Mouse (Mus musculus) intestine, embryonic 14.5 days (tissue): Measurements from ENCODE around the gene Gm8857. TPM values are rescaled to one million over a fixed set of nuclear protein-coding genes. Genes with fewer than 3 reads are reported as not detected.
"Not testable (repeated sequence)": the region's sequence is repeated elsewhere in the genome, so short reads cannot be mapped to it uniquely, and the experiment has no call there.

Source experiments
- ATAC-seq: fragments of 200-750 bp; cut with Nextera tagmentation; replicated peaks from 2 replicates; pipeline ENCODE4 v1.8.0; 2017; ENCODE audit warnings: low read depth, moderate number of reproducible peaks, moderate TSS enrichment, moderate library complexity; ENCODE audit not compliant: low FRiP score, low TSS enrichment
- DNase-seq: peaks from one replicate; pipeline ENCODE4 v3.0.0-alpha.2; 2018; ENCODE audit warnings: low spot score
- H3K27ac ChIP-seq: fragments of 300-500 bp; sonication (generic); 2 replicates; pipeline ENCODE4 v1.5.1; 2014; ENCODE audit warnings: low read depth, mild to moderate bottlenecking, control low read depth
- H3K27me3 ChIP-seq: fragments of 300-500 bp; sonication (generic); replicated peaks from 2 replicates; pipeline ENCODE4 v1.6.1; 2014; ENCODE audit warnings: low read length, control low read depth; ENCODE audit not compliant: control insufficient read depth, insufficient read depth
- H3K36me3 ChIP-seq: fragments of 300-500 bp; sonication (generic); 2 replicates; pipeline ENCODE4 v1.6.1; 2014; ENCODE audit warnings: low read length, control low read depth; ENCODE audit not compliant: control insufficient read depth, insufficient read depth
- H3K4me1 ChIP-seq: fragments of 300-500 bp; sonication (generic); replicated peaks from 2 replicates; pipeline ENCODE4 v1.6.1; 2014; ENCODE audit warnings: low read length, control low read depth, mixed read lengths; ENCODE audit not compliant: control insufficient read depth, insufficient read depth
- H3K4me2 ChIP-seq: fragments of 300-500 bp; sonication (generic); 2 replicates; pipeline ENCODE4 v1.6.1; 2014; ENCODE audit warnings: low read length
- H3K4me3 ChIP-seq: fragments of 300-500 bp; sonication (generic); 2 replicates; pipeline ENCODE4 v1.5.1; 2014; ENCODE audit warnings: low read depth, low read length, control low read depth, mixed read lengths
- H3K9ac ChIP-seq: fragments of 300-500 bp; sonication (generic); 2 replicates; pipeline ENCODE4 v1.6.1; 2014; ENCODE audit warnings: mild to moderate bottlenecking, low read length
- H3K9me3 ChIP-seq: fragments of 300-500 bp; sonication (generic); 2 replicates; pipeline ENCODE4 v1.6.1; 2016; ENCODE audit warnings: low read length, control low read depth; ENCODE audit not compliant: control insufficient read depth
- WGBS: fragments of 180-500 bp; shearing (Covaris S2); extraction: QIAGEN DNeasy Blood & Tissue Kit; methylation state at CpG from one replicate; pipeline ENCODE4 v1.1.7; 2014; 5-methylcytosine and 5-hydroxymethylcytosine counted together
- polyA plus RNA-seq: library from polyadenylated mRNA; unstranded; fragments of >200 nt; fragmentation: Nextera tagmentation; extraction: Ambion mirVana; gene quantifications from 2 replicates; pipeline ENCODE4 v1.2.1, GENCODE M21; 2014

The Gm8857 gene
- polyA plus RNA-seq: not detected in 2 replicates

DNA sequence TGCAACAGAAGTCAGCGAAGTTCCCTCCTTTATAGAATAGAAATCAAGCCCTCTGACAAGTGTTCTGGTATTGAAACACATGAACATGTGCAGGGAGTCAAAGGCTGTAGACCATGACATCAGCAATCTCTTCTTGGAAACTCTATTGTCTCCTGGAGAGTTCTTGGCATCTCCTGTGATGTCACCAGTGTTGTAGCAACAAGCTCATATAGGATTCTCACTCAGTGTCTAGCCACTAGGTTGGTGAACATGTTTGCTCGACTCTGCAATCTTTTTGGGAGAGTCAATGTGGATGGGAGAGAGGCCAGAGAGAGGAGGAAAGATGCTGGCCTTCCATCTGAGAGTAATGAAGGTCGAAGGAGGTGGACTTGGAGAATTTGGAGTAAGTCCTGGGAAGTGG is at the start of gene Gm8857, which contains the start of gene Gm8871:
TSS of gene Gm8857 (plus strand) at position 303 of the 400 bp plus-strand sequence.
TSS of gene Gm8871 (plus strand) at position 301 of the 400 bp plus-strand sequence.
- DNase-seq, H3K9ac ChIP-seq, H3K27me3 ChIP-seq, H3K4me2 ChIP-seq, H3K27ac ChIP-seq, H3K9me3 ChIP-seq, H3K36me3 ChIP-seq, ATAC-seq, H3K4me1 ChIP-seq, H3K4me3 ChIP-seq: not testable (repeated sequence)
- 65% methylated on average over 1 of the region's 3 CpGs for WGBS

DNA sequence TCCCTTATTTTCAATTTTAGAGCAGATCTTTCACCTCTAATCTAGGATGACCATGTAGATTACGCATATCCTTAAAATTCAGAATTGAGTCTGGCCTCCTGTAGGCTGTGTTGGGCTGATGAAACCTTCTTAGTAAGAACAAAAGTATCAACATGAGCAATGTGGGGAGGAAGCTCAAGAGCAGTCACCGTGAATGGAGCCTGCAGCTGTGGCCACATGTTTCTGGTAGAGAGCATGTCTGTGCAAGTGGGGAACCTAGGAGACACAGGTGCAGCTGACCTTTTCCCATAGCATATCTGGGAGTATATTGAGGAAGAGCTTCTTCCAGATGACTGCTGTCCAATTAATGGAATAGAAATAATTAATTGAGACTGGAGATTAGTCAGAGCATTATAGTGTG is 5.9 kb downstream of the Gm8857 start:
- not testable (repeated sequence) for H3K9me3 ChIP-seq, H3K27ac ChIP-seq, ATAC-seq, H3K4me1 ChIP-seq, H3K27me3 ChIP-seq, H3K36me3 ChIP-seq, H3K4me2 ChIP-seq, H3K9ac ChIP-seq, DNase-seq, H3K4me3 ChIP-seq
- WGBS: 85% methylated on average over 2 of the region's 2 CpGs

DNA sequence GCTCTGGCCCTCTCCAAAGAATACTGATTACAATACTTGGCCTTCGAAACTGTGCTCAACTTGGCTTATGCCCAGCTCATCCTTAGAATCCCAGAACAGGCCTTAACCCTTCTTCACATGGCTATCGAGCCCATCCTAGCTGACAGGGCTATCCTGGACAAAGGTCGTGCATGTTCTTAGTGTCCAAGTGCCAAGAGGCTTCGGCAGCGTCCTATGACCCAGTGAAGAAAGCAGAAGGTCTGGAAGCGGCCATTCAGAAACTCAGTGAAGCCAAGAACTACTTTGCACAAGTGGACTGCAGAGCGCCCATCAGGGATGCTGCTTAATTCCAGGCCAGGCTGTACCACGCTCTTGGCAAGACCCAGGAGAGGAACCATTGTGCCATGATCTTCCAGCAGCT is 10.4 kb downstream of the Gm8857 start:
- not testable (repeated sequence) for H3K9ac ChIP-seq, H3K27me3 ChIP-seq, ATAC-seq, DNase-seq, H3K27ac ChIP-seq, H3K4me3 ChIP-seq, H3K9me3 ChIP-seq, H3K4me2 ChIP-seq, H3K4me1 ChIP-seq, H3K36me3 ChIP-seq
- 83% methylated on average over 3 of the region's 8 CpGs for WGBS

Other genes with a start within 250 kb of the Gm8857 start
- not detected in 2 replicates for gene Gm8871, start within 50 bp of the Gm8857 start, polyA plus RNA-seq
- gene Gm8879, start 179.8 kb downstream of the Gm8857 start, polyA plus RNA-seq: not detected in 2 replicates
- not detected in 2 replicates for gene Gm5861, start 235.3 kb downstream of the Gm8857 start, polyA plus RNA-seq